Mouse (Mus musculus) lung, embryonic 16.5 days (tissue): ENCODE measurements around the gene Cib2. TPM values are rescaled to one million over a fixed set of nuclear protein-coding genes. Genes with fewer than 3 reads are reported as not detected.

Source experiments
- ATAC-seq: fragments of 200-750 bp; cut with Nextera tagmentation; 2 replicates; pipeline ENCODE4 v1.8.0; 2017; ENCODE audit warnings: low read depth, mild to moderate bottlenecking, moderate library complexity
- H3K27ac ChIP-seq: fragments of 300-500 bp; sonication (generic); 2 replicates; pipeline ENCODE4 v1.5.1; 2014; ENCODE audit warnings: mild to moderate bottlenecking, control low read depth, low read length
- H3K27me3 ChIP-seq: fragments of 300-500 bp; sonication (generic); 2 replicates; pipeline ENCODE4 v1.6.1; 2014; ENCODE audit warnings: low read depth, low read length, mixed read lengths; ENCODE audit not compliant: control insufficient read depth, insufficient read depth
- H3K36me3 ChIP-seq: fragments of 300-500 bp; sonication (generic); 2 replicates; pipeline ENCODE4 v1.6.1; 2014; ENCODE audit warnings: low read length; ENCODE audit not compliant: control insufficient read depth, insufficient read depth
- H3K4me1 ChIP-seq: fragments of 300-500 bp; sonication (generic); replicated peaks from 2 replicates; pipeline ENCODE4 v1.6.1; 2014; ENCODE audit warnings: low read length, mixed read lengths; ENCODE audit not compliant: control insufficient read depth, insufficient read depth
- H3K4me2 ChIP-seq: fragments of 300-500 bp; sonication (generic); 2 replicates; pipeline ENCODE4 v1.6.1; 2014; ENCODE audit warnings: low read depth, low read length, control low read depth
- H3K4me3 ChIP-seq: fragments of 300-500 bp; sonication (generic); 2 replicates; pipeline ENCODE4 v1.5.1; 2014; ENCODE audit warnings: mild to moderate bottlenecking, low read length, control low read depth
- H3K9ac ChIP-seq: fragments of 300-500 bp; sonication (generic); 2 replicates; pipeline ENCODE4 v1.6.1; 2014; ENCODE audit warnings: low read length, control low read depth
- H3K9me3 ChIP-seq: fragments of 300-500 bp; sonication (generic); 2 replicates; pipeline ENCODE4 v1.6.1; 2016; ENCODE audit warnings: low read length; ENCODE audit not compliant: control insufficient read depth
- WGBS: fragments of 180-500 bp; shearing (Covaris S2); extraction: QIAGEN DNeasy Blood & Tissue Kit; methylation state at CpG from one replicate; pipeline ENCODE4 v1.1.7; 2014; 5-methylcytosine and 5-hydroxymethylcytosine counted together
- polyA plus RNA-seq: library from polyadenylated mRNA; unstranded; fragments of >200 nt; fragmentation: Nextera tagmentation; extraction: Ambion mirVana; gene quantifications from 2 replicates; pipeline ENCODE4 v1.2.1, GENCODE M21; 2015

The Cib2 gene
- polyA plus RNA-seq, 1 experiment from 2014 or later, result 10.2 TPM

DNA sequence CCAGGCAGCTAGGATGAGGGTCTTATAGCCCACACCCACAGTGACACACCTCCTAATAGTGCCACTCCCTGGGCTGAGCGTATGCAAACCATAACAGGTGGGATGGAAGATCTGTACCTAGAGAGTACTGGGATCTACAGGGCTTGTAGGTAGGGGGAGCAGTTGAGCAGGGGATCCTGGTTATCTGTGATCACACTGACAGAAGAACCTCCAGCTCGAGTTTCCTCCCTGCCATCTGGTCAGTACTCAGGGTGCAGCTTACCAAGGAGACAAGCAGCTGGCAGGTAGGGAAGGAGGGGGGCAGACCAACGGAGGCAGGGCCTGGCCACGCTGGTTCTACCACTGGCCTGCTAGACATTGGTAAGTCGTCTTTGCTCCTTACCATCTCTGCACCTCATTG lies 7.6 kb downstream of the Cib2 start:
- ATAC-seq, result no peak; the same call in 1 of the 2 replicates
- H3K4me3 ChIP-seq, result no peak overlapping the region
- 24% methylated on average over 5 of the region's 5 CpGs for WGBS

DNA sequence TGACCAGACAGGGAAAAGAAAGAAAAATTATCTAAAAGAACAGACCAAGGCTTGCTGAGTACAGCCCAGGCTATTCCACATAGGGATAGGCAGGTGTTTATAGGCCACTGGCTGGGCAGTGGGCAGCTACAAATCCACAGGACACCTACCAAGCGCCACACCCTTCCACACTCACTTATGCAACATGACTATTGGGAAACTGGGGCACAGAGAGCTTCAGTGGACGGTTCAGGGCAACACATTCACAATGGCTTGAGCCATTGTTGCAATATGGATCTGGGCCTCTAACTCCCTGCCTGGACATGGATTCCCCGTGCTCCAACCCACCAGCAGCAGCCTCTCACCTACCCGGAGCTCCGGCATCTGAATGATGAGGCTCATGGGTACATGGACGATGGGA lies 10.6 kb downstream of the Cib2 start:
- 83% methylated on average over 6 of the region's 6 CpGs for WGBS
- ATAC-seq, result no peak
- H3K27ac ChIP-seq, result no peak overlapping the region

More for the DNA sequence above, 7.6 kb downstream of the Cib2 start:
- H3K27me3 ChIP-seq, result no peaks in the 10 kb centered on the region
- no peak overlapping the region for H3K9ac ChIP-seq
- H3K4me2 ChIP-seq, result no peak overlapping the region
- H3K27ac ChIP-seq, result no peak overlapping the region
- no peaks in the 10 kb centered on the region for H3K4me1 ChIP-seq
- no peaks in the 10 kb centered on the region for H3K36me3 ChIP-seq
- H3K9me3 ChIP-seq, result no peaks in the 10 kb centered on the region

DNA sequence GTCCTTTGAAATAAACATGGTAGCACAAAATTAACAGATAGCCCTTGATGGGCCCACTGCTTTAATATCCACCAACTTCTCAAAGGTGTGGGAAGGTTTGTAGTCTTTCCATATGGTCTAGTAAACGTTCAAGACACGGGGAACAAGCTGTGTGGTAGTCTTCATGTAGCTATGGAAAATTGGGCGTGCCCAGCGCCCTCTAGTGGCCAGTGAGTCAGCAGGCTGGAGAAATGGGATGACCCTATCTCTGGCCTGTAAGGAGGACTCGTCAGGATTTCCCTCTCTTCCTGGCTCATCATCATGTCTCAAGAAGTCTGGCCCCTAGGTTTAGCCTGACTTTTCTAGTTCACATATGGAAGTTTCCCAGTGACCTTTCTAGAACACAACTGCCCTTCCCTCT lies 12.5 kb downstream of the Cib2 start:
- 17% methylated on average over 5 of the region's 5 CpGs for WGBS
- H3K4me3 ChIP-seq, result no peak overlapping the region
- no peaks in the 10 kb centered on the region for H3K9me3 ChIP-seq
- H3K4me1 ChIP-seq, result no peaks in the 10 kb centered on the region
- no peak for ATAC-seq
- no peak overlapping the region for H3K9ac ChIP-seq
- no peak overlapping the region for H3K27ac ChIP-seq
- H3K4me2 ChIP-seq, result no peak overlapping the region
- H3K36me3 ChIP-seq, result no peaks in the 10 kb centered on the region
- no peaks in the 10 kb centered on the region for H3K27me3 ChIP-seq

More for the DNA sequence above, 10.6 kb downstream of the Cib2 start:
- Histone ChIP-seq H3K4me1 (no peaks in the 10 kb centered on the region), H3K27me3 (no peaks in the 10 kb centered on the region), H3K9ac (no peak overlapping the region), H3K4me2 (no peak overlapping the region), H3K9me3 (no peaks in the 10 kb centered on the region), H3K4me3 (no peak overlapping the region), H3K36me3 (no peaks in the 10 kb centered on the region)

DNA sequence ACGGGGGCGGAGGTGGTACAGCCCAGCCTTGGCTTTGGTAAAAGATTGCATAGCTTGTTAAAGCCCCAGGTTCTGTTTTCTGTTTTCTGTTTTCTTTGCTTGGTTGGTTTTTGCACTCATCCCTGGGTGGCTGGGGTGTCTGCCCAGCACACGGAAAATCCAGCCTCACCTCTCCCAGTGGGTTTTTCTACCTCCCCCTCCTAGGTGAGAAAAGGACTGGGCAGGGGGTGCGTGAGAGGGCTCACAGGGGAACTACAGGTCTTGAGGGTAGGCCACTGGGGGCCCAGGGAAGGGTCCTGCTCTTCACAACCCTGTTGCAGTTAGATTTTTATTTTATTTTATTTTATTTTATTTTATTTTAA lies 15.1 kb downstream of the Cib2 start:
- Histone ChIP-seq H3K36me3 (no peaks in the 10 kb centered on the region), H3K4me3 (no peak overlapping the region), H3K27me3 (no peaks in the 10 kb centered on the region), H3K4me1 (no peaks in the 10 kb centered on the region), H3K9me3 (no peaks in the 10 kb centered on the region), H3K4me2 (no peak overlapping the region), H3K27ac (no peak overlapping the region), H3K9ac (no peak overlapping the region)
- 82% methylated on average over 4 of the region's 4 CpGs for WGBS
- ATAC-seq, result no peak

DNA sequence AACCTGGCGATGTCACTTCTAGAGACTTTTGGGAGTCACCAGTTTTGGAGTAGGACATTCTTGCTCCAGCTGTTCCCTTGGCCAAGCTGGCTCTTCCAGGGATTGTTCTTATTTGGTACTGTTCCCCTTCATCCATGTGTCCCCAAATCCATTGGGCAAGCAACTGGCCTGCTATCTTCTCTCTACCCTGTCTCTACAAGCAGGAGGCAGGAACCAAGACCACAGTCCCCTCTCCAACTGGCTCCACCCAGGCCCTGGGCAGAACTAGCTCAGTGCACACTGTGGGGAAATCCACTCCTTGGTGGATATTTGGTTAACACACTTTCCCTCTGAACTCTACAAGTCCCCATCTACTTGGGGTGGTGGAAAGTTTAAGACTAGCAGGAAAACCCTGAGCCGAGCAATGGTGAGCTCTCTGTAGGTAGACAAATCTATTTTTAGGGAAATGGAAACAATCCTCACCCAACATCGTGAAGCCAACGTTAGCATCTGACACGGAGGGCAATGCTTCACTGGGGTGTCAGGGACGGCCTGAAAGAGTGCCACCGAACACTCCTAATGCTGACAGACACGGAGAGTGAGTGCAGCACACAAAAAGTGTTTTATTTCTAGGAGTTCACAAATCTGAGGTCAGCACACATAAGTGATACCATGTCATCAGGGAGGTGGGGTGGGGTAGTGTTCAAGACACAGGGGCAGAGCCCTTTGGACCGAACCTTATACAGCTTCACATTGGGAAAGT lies 15.6 kb downstream of the Cib2 start:
- no peak for ATAC-seq
- H3K9ac ChIP-seq, result no peak overlapping the region
- H3K4me2 ChIP-seq, result no peak overlapping the region
- H3K4me1 ChIP-seq, result no peaks in the 10 kb centered on the region
- H3K9me3 ChIP-seq, result no peaks in the 10 kb centered on the region
- H3K27ac ChIP-seq, result no peak overlapping the region
- no peaks in the 10 kb centered on the region for H3K36me3 ChIP-seq
- no peak overlapping the region for H3K4me3 ChIP-seq
- WGBS, result 74% methylated on average over 9 of the region's 9 CpGs
- H3K27me3 ChIP-seq, result no peaks in the 10 kb centered on the region

GRCm38 (mm10) chr9:54540801-54541200 lies 19.2 kb downstream of the Cib2 start:
- Histone ChIP-seq H3K4me3 (no peak overlapping the region), H3K4me2 (no peak overlapping the region), H3K9ac (no peak overlapping the region), H3K27ac (no peak overlapping the region), H3K36me3 (no peaks in the 10 kb centered on the region), H3K27me3 (no peaks in the 10 kb centered on the region), H3K9me3 (no peaks in the 10 kb centered on the region), H3K4me1 (no peaks in the 10 kb centered on the region)
- no peak for ATAC-seq
- WGBS, result 68% methylated on average over 5 of the region's 5 CpGs

- Histone ChIP-seq H3K4me3 (no peak within 1 kb of the TSS), H3K9ac (no peak within 1 kb of the TSS), H3K27ac (no peak within 1 kb of the TSS), H3K27me3 (no peaks in the 10 kb centered on the region), H3K4me2 (no peak within 1 kb of the TSS), H3K4me1 (peaks cover 3% of the 10 kb centered on the region; the same call in 1 of the 2 replicates), H3K9me3 (no peaks in the 10 kb centered on the region), H3K36me3 (no peaks in the 10 kb centered on the region)
- no peak for ATAC-seq
- 91% methylated on average over 14 of the region's 14 CpGs for WGBS
Observed at GRCm38 (mm10) chr9:54538684-54539083, 21.3 kb downstream of the Cib2 start, which contains the start of gene Sh2d7. Sh2d7 (plus strand) TSS chr9:54538984.

- no peaks in the 10 kb centered on the region for H3K36me3 ChIP-seq
- WGBS, result 90% methylated on average over 3 of the region's 3 CpGs
- no peaks in the 10 kb centered on the region for H3K27me3 ChIP-seq
- H3K27ac ChIP-seq, result no peak overlapping the region
- peaks cover 3% of the 10 kb centered on the region; the same call in 1 of the 2 replicates for H3K4me1 ChIP-seq
- H3K4me2 ChIP-seq, result no peak overlapping the region
- no peak overlapping the region for H3K9ac ChIP-seq
- no peaks in the 10 kb centered on the region for H3K9me3 ChIP-seq
- no peak for ATAC-seq
- no peak overlapping the region for H3K4me3 ChIP-seq
Observed at GRCm38 (mm10) chr9:54538244-54538643, 21.8 kb downstream of the Cib2 start.

- H3K4me3 ChIP-seq, result no peak overlapping the region
- no peaks in the 10 kb centered on the region for H3K27me3 ChIP-seq
- H3K9ac ChIP-seq, result no peak overlapping the region
- H3K9me3 ChIP-seq, result no peaks in the 10 kb centered on the region
- H3K4me2 ChIP-seq, result no peak overlapping the region
- 75% methylated on average over 3 of the region's 3 CpGs for WGBS
- no peak for ATAC-seq
- H3K36me3 ChIP-seq, result no peaks in the 10 kb centered on the region
- no peak overlapping the region for H3K27ac ChIP-seq
- peaks cover 3% of the 10 kb centered on the region; the same call in 1 of the 2 replicates for H3K4me1 ChIP-seq
Observed at GRCm38 (mm10) chr9:54537480-54537879, 22.5 kb downstream of the Cib2 start.
